Mouse (Mus musculus) heart, adult 18-20 months (tissue): ENCODE data around the gene Bend5. TPM values are rescaled to one million over a fixed set of nuclear protein-coding genes. Genes with fewer than 3 reads are reported as not detected.

ENCODE experiments used
- DNase-seq, 2 experiments: peaks; one replicate each; pipeline ENCODE4 v3.0.0; 2021 to 2022; ENCODE audit warnings: mixed read lengths in 1 of 2
- long read RNA-seq, 2 experiments: library from polyadenylated mRNA; stranded (forward); transcript quantifications; one replicate each; pipeline ENCODE4 v2.0.0; 2021
- total RNA-seq, 2 experiments: library from RNA; stranded (reverse); gene quantifications; 2 replicates each; pipeline ENCODE4 v1.2.3; 2021

Gene Bend5
- 1 to 10 TPM; 5.7 to 7.3 TPM for total RNA-seq
- long read RNA-seq, experiment 1, transcript Bend5-201 (6 exons, 1,826 nt): major isoform, 7 of 15 reads
- long read RNA-seq, experiment 1, transcript Bend5-203 (6 exons, 1,448 nt): minor isoform, 6 of 15 reads
- long read RNA-seq, experiment 1, partial matches to known transcripts: 2 of 15 reads
- long read RNA-seq, experiment 1, other reads (novel, unspliced or antisense): 0 of 15 reads
- long read RNA-seq, experiment 2, partial matches to known transcripts: 1 of 6 reads
- long read RNA-seq, experiment 2, other reads (novel, unspliced or antisense): 0 of 6 reads

- DNase-seq: peak; percentile 72 to 74
These were observed at the start of gene Bend5 for GRCm38 (mm10) chr4:111414818-111415488. Gene Bend5 (plus strand): TSS chr4:111415006.

- DNase-seq: no peak
These were observed 47.0 kb upstream of the Bend5 start for GRCm38 (mm10) chr4:111367771-111368170.

- no peak for DNase-seq
These were observed 37.6 kb upstream of the Bend5 start for GRCm38 (mm10) chr4:111377159-111377558.

DNA sequence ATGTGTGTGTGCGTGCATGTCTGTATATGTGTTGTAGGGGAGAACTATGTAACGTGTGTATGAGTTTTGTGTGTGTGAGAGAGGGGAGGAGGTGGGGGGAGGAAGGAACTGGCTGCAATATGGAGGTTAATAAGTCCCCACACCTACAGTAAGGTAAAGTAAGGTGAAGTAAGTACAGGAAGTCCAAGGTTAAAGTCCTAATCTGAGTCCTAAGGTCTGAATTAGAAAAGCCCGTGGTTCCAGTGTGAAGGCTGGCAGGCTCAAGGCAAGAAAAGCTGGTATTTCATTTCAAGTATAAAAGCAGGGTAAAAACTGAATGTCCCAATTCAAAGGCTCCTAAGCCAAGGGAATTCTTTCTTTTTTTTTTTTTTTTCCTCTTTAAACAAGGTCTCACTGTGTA lies 36.7 kb upstream of the Bend5 start:
- DNase-seq: no peak

GRCm38 (mm10) chr4:111383101-111383500 lies 31.7 kb upstream of the Bend5 start:
- DNase-seq: no peak

DNA sequence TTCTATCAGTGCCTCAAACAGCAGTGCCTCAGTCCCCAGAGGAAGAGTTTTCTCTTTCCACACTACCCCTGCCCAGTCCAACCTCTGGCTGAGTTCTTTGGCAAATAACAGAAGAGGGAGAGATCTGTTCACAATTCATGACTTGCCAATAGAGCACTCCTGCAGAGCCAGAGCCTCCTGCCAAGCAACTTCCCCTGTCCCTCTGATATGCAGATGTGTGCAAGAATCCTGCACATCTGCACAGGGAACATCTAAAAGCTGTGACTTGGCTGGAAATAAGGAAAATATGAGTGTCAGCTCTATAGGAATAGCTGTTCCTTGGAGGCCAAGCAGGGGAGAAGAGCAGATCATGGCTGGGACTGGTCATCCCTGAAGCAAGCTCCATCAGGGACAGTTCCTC lies 24.1 kb upstream of the Bend5 start:
- DNase-seq: peak; percentile 10 to 31

GRCm38 (mm10) chr4:111399784-111400183 lies 15.0 kb upstream of the Bend5 start:
- no peak for DNase-seq

GRCm38 (mm10) chr4:111400676-111401075 lies 14.1 kb upstream of the Bend5 start:
- no peak for DNase-seq

- no peak for DNase-seq
These were observed 11.6 kb upstream of the Bend5 start for GRCm38 (mm10) chr4:111403243-111403642.

- no peak for DNase-seq
These were observed 4.1 kb upstream of the Bend5 start for GRCm38 (mm10) chr4:111410731-111411130.

- DNase-seq: peak; percentile 42 to 50
These were observed 407 bp upstream of the Bend5 start for GRCm38 (mm10) chr4:111414399-111414798.

DNA sequence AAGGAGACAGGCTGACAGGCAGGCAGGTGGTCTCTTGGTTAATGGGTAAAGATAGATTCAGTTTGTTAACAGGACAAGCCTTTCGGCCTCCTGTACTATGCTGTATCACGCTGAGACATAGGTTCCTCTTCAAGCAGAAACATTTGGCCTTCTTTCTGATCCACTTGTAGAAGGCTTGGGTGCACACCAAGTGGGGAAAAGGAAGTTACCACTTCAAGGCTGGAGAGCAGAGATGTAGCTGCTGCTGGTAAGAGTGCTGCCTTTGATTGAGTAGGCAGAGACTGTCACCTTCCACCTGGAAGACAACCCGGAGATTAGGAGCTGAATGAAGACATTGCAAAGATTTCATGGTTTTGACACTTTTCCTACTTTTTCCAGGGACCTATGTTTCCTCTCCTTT lies 1.3 kb downstream of the Bend5 start:
- DNase-seq: no peak

GRCm38 (mm10) chr4:111416551-111416950 lies 1.7 kb downstream of the Bend5 start:
- DNase-seq: no peak

DNA sequence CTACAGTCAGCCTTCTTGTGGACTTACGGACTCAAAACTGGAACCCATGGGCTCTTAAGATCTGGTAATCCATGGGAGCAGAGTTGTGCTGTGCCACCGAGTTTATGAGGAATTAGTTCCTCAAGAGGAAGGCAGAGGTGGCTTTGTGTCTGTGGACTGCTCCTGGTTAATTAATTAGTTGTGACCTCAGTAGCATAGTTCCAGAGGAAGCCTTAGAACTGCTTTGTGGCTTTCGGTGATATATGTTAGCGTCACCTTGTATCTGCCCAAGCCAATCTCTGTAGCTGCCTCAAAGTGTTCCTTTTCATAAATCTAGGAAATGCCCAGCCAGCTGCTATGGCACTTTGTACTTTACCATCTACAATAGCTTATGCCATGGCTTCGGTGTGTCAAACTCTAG lies 2.9 kb downstream of the Bend5 start:
- no peak for DNase-seq

DNA sequence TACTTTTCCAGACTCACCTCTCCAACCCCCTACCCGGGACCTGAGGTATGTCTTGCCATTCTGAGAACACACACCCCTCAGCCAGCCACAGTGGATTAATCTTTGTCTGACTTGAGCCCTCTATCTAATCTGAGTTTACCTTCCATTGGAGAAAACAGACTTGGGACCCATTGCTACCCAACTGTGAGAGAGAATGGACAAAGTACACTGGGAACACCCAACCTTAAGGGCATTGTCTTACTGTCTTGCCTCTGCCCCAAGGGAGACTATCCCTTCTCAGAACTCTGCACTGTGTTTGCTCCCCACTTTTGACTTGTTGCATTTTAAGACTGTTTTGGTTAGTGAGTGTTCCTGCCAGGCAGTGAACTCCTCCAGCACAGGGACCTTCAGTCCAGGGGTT lies 4.7 kb downstream of the Bend5 start:
- DNase-seq: no peak

GRCm38 (mm10) chr4:111420031-111420430 lies 5.2 kb downstream of the Bend5 start:
- DNase-seq: peak; percentile 54 to 72

DNA sequence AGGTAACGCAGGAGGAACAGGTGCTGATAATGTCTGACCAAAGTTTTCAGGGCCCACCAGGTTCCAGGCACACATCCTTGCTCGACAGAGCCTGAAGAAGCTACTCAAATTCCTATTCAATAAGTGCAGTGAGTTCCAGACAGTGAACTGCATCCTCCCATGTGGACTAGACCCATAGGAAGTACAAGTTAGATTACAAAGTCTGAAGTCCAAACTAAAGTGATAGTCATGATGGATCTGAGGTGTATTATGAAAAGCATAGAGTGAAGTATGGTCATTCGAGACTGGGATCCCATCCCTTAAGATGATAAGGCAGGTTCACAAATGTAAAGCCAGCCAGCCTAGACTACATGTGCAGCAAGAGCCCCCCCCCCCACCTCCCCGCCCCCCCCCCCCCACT lies 6.1 kb downstream of the Bend5 start:
- no peak for DNase-seq

GRCm38 (mm10) chr4:111421785-111422184 lies 7.0 kb downstream of the Bend5 start:
- no peak for DNase-seq

- no peak for DNase-seq
These were observed 9.7 kb downstream of the Bend5 start for GRCm38 (mm10) chr4:111424371-111424950.

GRCm38 (mm10) chr4:111425170-111425569 lies 10.4 kb downstream of the Bend5 start:
- peak in 1 of 2 experiments; percentile 21 for DNase-seq

DNA sequence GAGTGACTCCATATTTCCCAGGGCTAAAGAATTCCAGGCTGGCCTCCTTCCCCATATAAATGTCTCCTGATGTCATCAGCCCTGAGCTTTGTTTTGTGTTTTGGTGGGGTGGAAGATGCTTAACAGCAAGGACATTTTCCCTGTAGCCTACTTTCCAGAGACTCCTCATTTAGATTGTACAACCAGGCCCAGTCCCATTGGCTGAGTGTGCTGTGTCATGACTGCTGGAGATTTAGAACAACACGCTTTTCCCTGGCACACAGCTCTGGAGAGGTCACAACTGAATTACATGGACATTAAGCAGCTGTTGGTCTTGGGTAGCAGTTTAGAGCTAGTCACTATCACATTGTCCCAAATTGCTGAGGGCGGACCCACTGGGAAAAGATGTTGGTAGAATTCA lies 16.4 kb downstream of the Bend5 start:
- peak; percentile 59 to 77 for DNase-seq

GRCm38 (mm10) chr4:111432013-111432412 lies 17.2 kb downstream of the Bend5 start:
- DNase-seq: no peak

- no peak for DNase-seq
These were observed 17.6 kb downstream of the Bend5 start for GRCm38 (mm10) chr4:111432417-111432816.

- DNase-seq: no peak
These were observed 26.9 kb downstream of the Bend5 start for GRCm38 (mm10) chr4:111441709-111442108.
